Mouse (Mus musculus): ENCODE data around the gene Ncam1. TPM values are rescaled to one million over a fixed set of nuclear protein-coding genes. Genes with fewer than 3 reads are reported as not detected.

Ncam1 gene
- total and polyA plus RNA-seq, 3 experiments = 0.08 TPM; not detected in 2

DNA sequence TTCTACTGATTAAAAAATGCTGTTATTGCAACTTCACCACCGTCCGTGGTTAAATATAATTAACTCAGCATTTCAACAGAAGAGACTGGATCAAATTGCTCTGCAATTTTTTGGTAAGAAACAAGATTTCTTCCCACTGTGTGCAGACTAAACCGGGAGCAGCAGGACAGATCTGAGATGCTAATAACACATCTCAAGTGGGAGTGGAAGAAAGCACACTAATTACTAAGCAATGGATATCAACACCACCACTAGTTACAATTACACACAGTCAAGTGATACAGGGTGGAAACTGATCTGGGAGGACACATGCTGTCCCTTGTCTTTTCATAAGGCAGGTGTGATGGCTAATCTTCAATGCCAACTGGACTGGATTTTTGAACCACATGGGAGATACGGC lies 197.5 kb downstream of the Ncam1 start:
- Histone ChIP-seq H3K4me1 (ENCODE audit: control insufficient read depth in 1 of 2, insufficient read depth in 2 of 2) (no peaks in the 10 kb centered on the region), H3K4me3 (replicated peaks in 1 of 3; ENCODE audit: low read depth in 2 of 3, low read length in 2 of 3, poor library complexity in 1 of 3) (no peak overlapping the region), H3K27me3 (replicated peaks) (no peaks in the 10 kb centered on the region), H3K4me2 (ENCODE audit: insufficient read depth, low read depth, poor library complexity, severe bottlenecking) (no peak overlapping the region), H3K36me3 (replicated peaks in 1 of 2; ENCODE audit: control insufficient read depth in 1 of 2, insufficient read depth in 1 of 2, low read length in 1 of 2) (no peaks in the 10 kb centered on the region), H3K9me3 (replicated peaks; ENCODE audit: low read length) (no peaks in the 10 kb centered on the region), H3K79me2 (replicated peaks; ENCODE audit: control insufficient read depth, extremely low read depth, insufficient read depth, poor library complexity, severe bottlenecking) (no peaks in the 10 kb centered on the region), H3K9ac (ENCODE audit: insufficient read depth, low read depth) (no peak overlapping the region), H3K27ac (ENCODE audit: insufficient read depth, low read depth) (no peak overlapping the region)
- dilution Hi-C loops (cut with MboI; ENCODE audit: extremely low pct_ligation_motif_present, extremely low pct_unique_long_range_greater_than_20kb, low sequenced_read_pairs) (no loop called here), in situ Hi-C loops (cut with MboI; ENCODE audit: low pct_ligation_motif_present, low pct_unique_long_range_greater_than_20kb, low sequenced_read_pairs) (no loop called here)
- TF ChIP-seq E2F4 (IDR thresholded peaks at IDR 0.05; ENCODE audit: insufficient replicate concordance, low read depth, low read length) (no peak), KAT2A (IDR thresholded peaks at IDR 0.05; ENCODE audit: insufficient replicate concordance, low read length) (no peak), GABPA (IDR thresholded peaks at IDR 0.05; ENCODE audit: insufficient replicate concordance, low read depth, low read length) (no peak), UBTF (IDR thresholded peaks at IDR 0.05; ENCODE audit: low read depth, low read length) (no peak), EP300 (IDR thresholded peaks at IDR 0.05; ENCODE audit: low read length) (no peak), USF2 (conservative IDR thresholded peaks at IDR 0.05; ENCODE audit: low read depth, low read length) (no peak), NELFE (IDR thresholded peaks at IDR 0.05; ENCODE audit: low read depth, low read length) (no peak), CTCF (conservative IDR thresholded peaks at IDR 0.05 in 1 of 2, IDR thresholded peaks at IDR 0.05 in 1 of 2; ENCODE audit: low read depth in 2 of 2, low read length in 2 of 2) (no peak), ETS1 (conservative IDR thresholded peaks at IDR 0.05; ENCODE audit: low read depth, low read length) (no peak)
- no peak for DNase-seq (ENCODE audit: extremely low read depth)

DNA sequence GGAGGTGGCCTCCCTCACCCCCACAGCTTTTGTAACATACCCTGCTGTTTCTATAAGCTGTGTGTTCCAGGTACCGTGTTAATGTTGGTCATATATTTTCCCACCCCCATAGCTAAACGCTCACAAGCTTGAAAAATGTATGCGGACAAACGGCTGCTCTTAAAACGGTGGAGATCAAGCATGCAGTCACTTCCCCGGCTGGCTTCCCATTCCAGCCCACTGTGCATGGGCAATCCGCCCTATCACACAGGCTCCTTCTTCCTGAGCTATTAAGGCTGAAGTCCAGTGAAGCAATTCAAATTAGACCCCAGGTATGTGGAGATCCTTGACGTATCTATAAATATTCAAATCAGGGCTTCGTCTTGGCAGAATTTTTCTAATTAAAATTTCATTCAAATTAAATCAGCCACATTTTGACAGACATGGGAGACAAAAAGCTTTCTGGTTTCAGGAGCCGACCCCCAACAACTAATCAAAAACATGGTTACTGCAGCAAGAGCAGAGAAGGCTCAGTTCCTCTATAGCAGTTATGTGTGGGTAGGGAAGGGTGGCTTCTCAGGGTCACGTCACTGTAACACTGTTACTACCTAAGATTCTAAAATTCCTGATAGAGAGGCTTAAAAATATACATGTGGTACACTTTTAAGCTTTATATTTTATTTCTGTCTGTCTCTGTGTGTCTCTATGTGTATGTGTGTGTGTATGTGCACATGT lies 202.9 kb downstream of the Ncam1 start:
- H3K9me3 ChIP-seq (replicated peaks; ENCODE audit: low read length) = no peaks in the 10 kb centered on the region
- no peaks in the 10 kb centered on the region for H3K36me3 ChIP-seq (replicated peaks in 1 of 2; ENCODE audit: control insufficient read depth in 1 of 2, insufficient read depth in 1 of 2, low read length in 1 of 2)
- H3K4me3 ChIP-seq (replicated peaks in 1 of 3; ENCODE audit: low read depth in 2 of 3, low read length in 2 of 3, poor library complexity in 1 of 3) = no peak overlapping the region
- in situ Hi-C loops (cut with MboI; ENCODE audit: low pct_ligation_motif_present, low pct_unique_long_range_greater_than_20kb, low sequenced_read_pairs) (loop anchor here (5.0 kb wide), 1 partner anchor 53 kb away; no protein-coding TSS in a partner anchor), dilution Hi-C loops (cut with MboI; ENCODE audit: extremely low pct_ligation_motif_present, extremely low pct_unique_long_range_greater_than_20kb, low sequenced_read_pairs) (no loop called here)
- TF ChIP-seq SIN3A (IDR thresholded peaks at IDR 0.05; ENCODE audit: low read length) (no peak), CTCF (conservative IDR thresholded peaks at IDR 0.05 in 1 of 2, IDR thresholded peaks at IDR 0.05 in 1 of 2; ENCODE audit: low read depth in 2 of 2, low read length in 2 of 2) (no peak), TBP (conservative IDR thresholded peaks at IDR 0.05; ENCODE audit: low read depth, low read length) (no peak), HCFC1 (IDR thresholded peaks at IDR 0.05; ENCODE audit: low read depth, low read length) (no peak), IRF4 (IDR thresholded peaks at IDR 0.05; ENCODE audit: low read depth, low read length) (no peak), RCOR1 (conservative IDR thresholded peaks at IDR 0.05; ENCODE audit: low read depth, low read length) (no peak), MXI1 (IDR thresholded peaks at IDR 0.05; ENCODE audit: low read depth, low read length) (no peak), NELFE (IDR thresholded peaks at IDR 0.05; ENCODE audit: low read depth, low read length) (no peak), ETS1 (conservative IDR thresholded peaks at IDR 0.05; ENCODE audit: low read depth, low read length) (no peak), MEF2A (IDR thresholded peaks at IDR 0.05; ENCODE audit: borderline replicate concordance, low read depth, low read length) (no peak), SMC3 (IDR thresholded peaks at IDR 0.05; ENCODE audit: low read depth, low read length) (no peak)
- DNase-seq (ENCODE audit: extremely low read depth) = no peak
- H3K79me2 ChIP-seq (replicated peaks; ENCODE audit: control insufficient read depth, extremely low read depth, insufficient read depth, poor library complexity, severe bottlenecking) = no peaks in the 10 kb centered on the region
- no peak overlapping the region for H3K9ac ChIP-seq (ENCODE audit: insufficient read depth, low read depth)
- no peak overlapping the region for H3K27ac ChIP-seq (ENCODE audit: insufficient read depth, low read depth)
- no peak overlapping the region for H3K4me2 ChIP-seq (ENCODE audit: insufficient read depth, low read depth, poor library complexity, severe bottlenecking)
- H3K27me3 ChIP-seq (replicated peaks) = no peaks in the 10 kb centered on the region
- no peaks in the 10 kb centered on the region for H3K4me1 ChIP-seq (ENCODE audit: control insufficient read depth in 1 of 2, insufficient read depth in 2 of 2)
